18 mouse cellular contexts compared by ENCODE assay signal in the genomic region with DNA sequence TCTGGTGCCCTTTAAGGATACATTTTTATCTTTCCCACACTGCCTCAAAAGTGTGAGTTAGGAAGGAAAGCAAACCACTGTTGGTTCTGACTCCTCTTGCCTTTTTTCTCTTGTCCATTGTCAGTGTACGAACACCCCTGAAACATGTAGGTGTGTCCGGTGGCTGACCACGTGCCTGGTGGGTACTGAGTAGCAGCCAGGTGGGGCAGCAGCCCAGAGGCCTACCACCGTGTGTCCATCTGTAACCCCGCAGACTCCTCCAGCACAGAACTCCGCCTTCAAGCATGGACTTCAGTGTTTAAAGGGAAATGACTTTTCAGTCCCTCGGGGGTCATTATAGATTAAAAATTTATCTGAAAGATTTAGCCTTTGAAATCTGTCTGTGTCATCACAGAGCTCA. TPM values are rescaled to one million over a fixed set of nuclear protein-coding genes. Genes with fewer than 3 reads are reported as not detected.
DNase-seq lines count a peak whose midpoint lies in the region; ATAC-seq lines count a peak whose summit lies in the region.
"Had no signal": no experiment of that assay in that cellular context is flagged by ENCODE, and none has a peak within 500 bp of the region (broad histone marks: within the 10 kb centered on the region; RNA-seq: fewer than 3 reads in every experiment).

No protein-coding gene starts in this region.

- H3K4me1 ChIP-seq in intestine, embryonic 14.5 days (replicated peaks; ENCODE audit: control insufficient read depth, insufficient read depth, low read length): peaks cover 4% of the 10 kb centered on the region; the same call in 1 of the 2 replicates
- 0 out of 2 replicates have a peak, but pooled peaks cover 7% of the 10 kb centered on the region for H3K4me1 ChIP-seq in intestine, embryonic 15.5 days (replicated peaks)
- peaks cover 25% of the 10 kb centered on the region for H3K4me1 ChIP-seq in limb, embryonic 10.5 days

- H3K9me3 ChIP-seq in intestine, embryonic 14.5 days (ENCODE audit: control insufficient read depth, low read length): no peaks in the 10 kb centered on the region
- no peaks in the 10 kb centered on the region for H3K9me3 ChIP-seq in intestine, embryonic 15.5 days
- no peaks in the 10 kb centered on the region for H3K9me3 ChIP-seq in limb, embryonic 10.5 days (replicated peaks)
- H3K9me3 ChIP-seq: limb, embryonic 15.5 days had no signal

- 69% methylated on average over 7 of the region's 7 CpGs for WGBS in intestine, embryonic 14.5 days
- 77% methylated on average over 7 of the region's 7 CpGs for WGBS in intestine, embryonic 15.5 days
- 74% methylated on average over 7 of the region's 7 CpGs for WGBS in limb, embryonic 10.5 days

- ATAC-seq in intestine, embryonic 14.5 days (replicated peaks; ENCODE audit: low FRiP score, low TSS enrichment, low read depth): no peak
- ATAC-seq in intestine, embryonic 15.5 days: no peak
- ATAC-seq: activated CD4-positive, CD25-positive, alpha-beta regulatory T cell, adult 4 months; CD4-positive, CD25-positive, alpha-beta regulatory T cell, adult 4 months; intestine, embryonic 16.5 days had no signal

- H3K27me3 ChIP-seq in intestine, embryonic 14.5 days (replicated peaks; ENCODE audit: control insufficient read depth, insufficient read depth, low read length): no peaks in the 10 kb centered on the region
- H3K27me3 ChIP-seq in intestine, embryonic 15.5 days (replicated peaks): no peaks in the 10 kb centered on the region
- no peaks in the 10 kb centered on the region for H3K27me3 ChIP-seq in limb, embryonic 10.5 days (ENCODE audit: low read depth, poor library complexity, severe bottlenecking)
- H3K27me3 ChIP-seq: limb, embryonic 15.5 days had no signal

- peak; percentile 32 for DNase-seq in intestine, embryonic 14.5 days (ENCODE audit: low spot score)
- DNase-seq in cerebellum, adult 11 months: peak; percentile 84
- peak; percentile 83 for DNase-seq in cerebellum, adult 8-10 months
- no peak for DNase-seq in limb, embryonic 10.5 days (ENCODE audit: low spot score)
- DNase-seq in right cerebral cortex, postnatal 25 days: no peak
- DNase-seq in urinary bladder, postnatal 36 days (ENCODE audit: low spot score in 2 of 2): no peak
- DNase-seq in gastrocnemius, adult 18-20 months (ENCODE audit: low spot score): no peak
- DNase-seq: heart, adult 11 months; kidney, postnatal 14 days; layer of hippocampus, postnatal 36 days; lung, adult 2 months; spleen, adult 18-20 months; thymus, postnatal 25 days had no signal

- H3K9ac ChIP-seq in intestine, embryonic 14.5 days (ENCODE audit: low read length): no peak overlapping the region
- no peak overlapping the region for H3K9ac ChIP-seq in intestine, embryonic 15.5 days
- H3K9ac ChIP-seq: limb, embryonic 15.5 days had no signal

- H3K4me3 ChIP-seq in intestine, embryonic 14.5 days (ENCODE audit: low read depth, low read length): no peak overlapping the region
- no peak overlapping the region for H3K4me3 ChIP-seq in intestine, embryonic 15.5 days (replicated peaks)
- H3K4me3 ChIP-seq in limb, embryonic 10.5 days: no peak overlapping the region
- H3K4me3 ChIP-seq: limb, embryonic 15.5 days had no signal

- no peak overlapping the region for H3K4me2 ChIP-seq in intestine, embryonic 14.5 days (ENCODE audit: low read length)
- H3K4me2 ChIP-seq in intestine, embryonic 15.5 days (replicated peaks): no peak overlapping the region
- H3K4me2 ChIP-seq: limb, embryonic 15.5 days had no signal

- H3K27ac ChIP-seq in intestine, embryonic 14.5 days (ENCODE audit: low read depth): no peak overlapping the region
- H3K27ac ChIP-seq in intestine, embryonic 15.5 days: no peak overlapping the region
- peak overlapping the region; percentile 61; the same call in 1 of the 2 replicates for H3K27ac ChIP-seq in limb, embryonic 10.5 days
- H3K27ac ChIP-seq: limb, embryonic 15.5 days had no signal

- H3K36me3 ChIP-seq in intestine, embryonic 14.5 days (ENCODE audit: control insufficient read depth, insufficient read depth, low read length): peaks cover 3% of the 10 kb centered on the region; the same call in 1 of the 2 replicates
- no peaks in the 10 kb centered on the region for H3K36me3 ChIP-seq in intestine, embryonic 15.5 days
- H3K36me3 ChIP-seq in limb, embryonic 10.5 days: peaks cover 2% of the 10 kb centered on the region; the same call in 1 of the 2 replicates

RNA-seq across cellular contexts. Expression of gene Hbp1, which starts 52.9 kb away (rescaled TPM):
- 111 and 112 TPM in 2 replicates for polyA plus RNA-seq in intestine, embryonic 14.5 days (2014; fragmentation: Nextera tagmentation; extraction: Ambion mirVana)
- polyA plus RNA-seq in intestine, embryonic 15.5 days (2015; fragmentation: Nextera tagmentation; extraction: Ambion mirVana): 79.8 and 89.2 TPM in 2 replicates
- 84.4 and 110 TPM in 2 replicates for polyA plus RNA-seq in limb, embryonic 10.5 days (2016; fragmentation: Nextera tagmentation; extraction: Ambion mirVana)
- 10 to 100 TPM; 61.8 to 77.7 TPM for total RNA-seq in gastrocnemius, adult 18-20 months (2021)

Comparison
In these comparisons a context has a peak if more than half of its experiments do, and no peak if none do; other contexts are left out.
1. DNase-seq: peak in intestine, embryonic 14.5 days (single experiment), cerebellum, adult 11 months (single experiment) and cerebellum, adult 8-10 months (single experiment); none in limb, embryonic 10.5 days (single experiment), right cerebral cortex, postnatal 25 days (single experiment), urinary bladder, postnatal 36 days (0 of 2) and gastrocnemius, adult 18-20 months (single experiment).